Mouse (Mus musculus) intestine, embryonic 15.5 days (tissue): ENCODE measurements around the gene Erc2. TPM values are rescaled to one million over a fixed set of nuclear protein-coding genes. Genes with fewer than 3 reads are reported as not detected.

Experiments used
- ATAC-seq: fragments of 200-750 bp; cut with Nextera tagmentation; 2 replicates; pipeline ENCODE4 v1.8.0; 2017; ENCODE audit warnings: moderate TSS enrichment, moderate library complexity
- H3K27ac ChIP-seq: fragments of 300-500 bp; sonication (generic); 2 replicates; pipeline ENCODE4 v1.5.1; 2015; ENCODE audit warnings: mild to moderate bottlenecking, inconsistent platforms
- H3K27me3 ChIP-seq: fragments of 300-500 bp; sonication (generic); replicated peaks from 2 replicates; pipeline ENCODE4 v1.6.1; 2015; ENCODE audit warnings: inconsistent platforms
- H3K36me3 ChIP-seq: fragments of 300-500 bp; sonication (generic); 2 replicates; pipeline ENCODE4 v1.6.1; 2015; ENCODE audit warnings: inconsistent platforms
- H3K4me1 ChIP-seq: fragments of 300-500 bp; sonication (generic); replicated peaks from 2 replicates; pipeline ENCODE4 v1.6.1; 2015; ENCODE audit warnings: inconsistent platforms
- H3K4me2 ChIP-seq: fragments of 300-500 bp; sonication (generic); replicated peaks from 2 replicates; pipeline ENCODE4 v1.6.1; 2015; ENCODE audit warnings: mild to moderate bottlenecking, inconsistent platforms
- H3K4me3 ChIP-seq: fragments of 300-500 bp; sonication (generic); replicated peaks from 2 replicates; pipeline ENCODE4 v1.5.1; 2015; ENCODE audit warnings: inconsistent platforms
- H3K9ac ChIP-seq: fragments of 300-500 bp; sonication (generic); 2 replicates; pipeline ENCODE4 v1.6.1; 2015; ENCODE audit warnings: inconsistent platforms
- H3K9me3 ChIP-seq: fragments of 300-500 bp; sonication (generic); 2 replicates; pipeline ENCODE4 v1.6.1; 2016; ENCODE audit warnings: inconsistent platforms
- WGBS: fragments of 180-500 bp; shearing (Covaris S2); methylation state at CpG from one replicate; pipeline ENCODE4 v1.1.7; 2015; 5-methylcytosine and 5-hydroxymethylcytosine counted together
- polyA plus RNA-seq: library from polyadenylated mRNA; unstranded; fragments of >200 nt; fragmentation: Nextera tagmentation; extraction: Ambion mirVana; gene quantifications from 2 replicates; pipeline ENCODE4 v1.2.1, GENCODE M21; 2015

Gene Erc2
- polyA plus RNA-seq, 1 experiment from 2014 or later: 6.8 TPM

- Histone ChIP-seq H3K9ac (no peak overlapping the region), H3K27me3 (no peaks in the 10 kb centered on the region), H3K4me1 (no peaks in the 10 kb centered on the region), H3K4me2 (no peak overlapping the region), H3K27ac (no peak overlapping the region), H3K36me3 (peaks cover 5% of the 10 kb centered on the region; the same call in 1 of the 2 replicates), H3K9me3 (no peaks in the 10 kb centered on the region), H3K4me3 (no peak overlapping the region)
- WGBS: 85% methylated on average over 1 of the region's 1 CpGs
- no peak for ATAC-seq
Measured at GRCm38 (mm10) chr14:28521106-28521505, 898.9 kb downstream of the Erc2 start.

- no peaks in the 10 kb centered on the region for H3K27me3 ChIP-seq
- no peak overlapping the region for H3K4me3 ChIP-seq
- WGBS: 79% methylated on average over 21 of the region's 21 CpGs
- no peak overlapping the region for H3K4me2 ChIP-seq
- ATAC-seq: no peak
- H3K4me1 ChIP-seq: no peaks in the 10 kb centered on the region
- no peak overlapping the region for H3K9ac ChIP-seq
- H3K9me3 ChIP-seq: no peaks in the 10 kb centered on the region
- H3K27ac ChIP-seq: no peak overlapping the region
- peaks cover 5% of the 10 kb centered on the region; the same call in 1 of the 2 replicates for H3K36me3 ChIP-seq
Measured at GRCm38 (mm10) chr14:28522611-28523010, 900.4 kb downstream of the Erc2 start.

- Histone ChIP-seq H3K27me3 (no peaks in the 10 kb centered on the region), H3K36me3 (peaks cover 5% of the 10 kb centered on the region; the same call in 1 of the 2 replicates), H3K4me1 (no peaks in the 10 kb centered on the region), H3K27ac (no peak overlapping the region), H3K9ac (no peak overlapping the region), H3K9me3 (no peaks in the 10 kb centered on the region), H3K4me2 (no peak overlapping the region), H3K4me3 (no peak overlapping the region)
- 63% methylated on average over 1 of the region's 1 CpGs for WGBS
- no peak for ATAC-seq
Measured at GRCm38 (mm10) chr14:28525566-28525965, 903.3 kb downstream of the Erc2 start.

Other genes with a start within 250 kb of the Erc2 start
- 9.2 and 9.8 TPM in 2 replicates for gene Fam208a, start 193.6 kb upstream of the Erc2 start, polyA plus RNA-seq
- 7.1 and 8.7 TPM in 2 replicates for gene Ccdc66, start 114.0 kb upstream of the Erc2 start, polyA plus RNA-seq